Mouse (Mus musculus): ENCODE results near the gene 5730455P16Rik.

DNA sequence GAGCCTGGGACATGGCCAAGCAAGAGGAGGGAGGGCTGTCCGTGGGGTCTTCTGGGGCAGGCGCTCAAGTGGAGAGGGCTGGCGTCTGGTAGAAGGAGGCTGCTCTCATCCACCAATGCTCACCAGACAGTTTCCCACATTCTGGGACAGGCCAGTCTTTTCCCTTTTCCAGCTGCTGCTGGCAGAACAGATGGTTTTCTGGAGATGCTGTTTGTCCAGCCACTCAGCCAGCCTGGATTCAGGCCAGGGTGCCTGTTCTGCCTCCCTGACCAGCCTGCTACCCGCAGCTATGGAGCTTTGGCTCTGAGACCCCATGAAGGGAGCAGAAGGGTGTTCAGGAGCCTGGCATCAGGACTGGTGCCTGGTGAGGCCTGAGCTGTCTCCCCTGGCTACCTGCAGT lies 66.6 kb downstream of the 5730455P16Rik start:
- TF ChIP-seq CTCF (conservative IDR thresholded peaks at IDR 0.05; ENCODE audit: insufficient read depth, insufficient read length, low read depth, low read length) (no peak), POLR2A (IDR thresholded peaks at IDR 0.05; ENCODE audit: low read depth, low read length) (no peak)

Data from kidney, adult 2 months (tissue).